Mouse (Mus musculus) midbrain, embryonic 16.5 days (tissue): ENCODE measurements around the gene Tuba8. TPM values are rescaled to one million over a fixed set of nuclear protein-coding genes. Genes with fewer than 3 reads are reported as not detected.

Experiments used
- ATAC-seq: fragments of 200-750 bp; cut with Nextera tagmentation; 2 replicates; pipeline ENCODE4 v1.8.0; 2017; ENCODE audit warnings: moderate TSS enrichment
- H3K27ac ChIP-seq: fragments of 300-500 bp; sonication (generic); 2 replicates; pipeline ENCODE4 v1.5.1; 2014; ENCODE audit warnings: mild to moderate bottlenecking, low read length, mixed read lengths
- H3K27me3 ChIP-seq: fragments of 300-500 bp; sonication (generic); 2 replicates; pipeline ENCODE4 v1.6.1; 2014; ENCODE audit warnings: low read depth, low read length, mixed read lengths; ENCODE audit not compliant: control insufficient read depth, insufficient read depth
- H3K36me3 ChIP-seq: fragments of 300-500 bp; sonication (generic); 2 replicates; pipeline ENCODE4 v1.6.1; 2014; ENCODE audit warnings: mild to moderate bottlenecking, low read length, moderate library complexity, mixed read lengths; ENCODE audit not compliant: control insufficient read depth, insufficient read depth
- H3K4me1 ChIP-seq: fragments of 300-500 bp; sonication (generic); 2 replicates; pipeline ENCODE4 v1.6.1; 2014; ENCODE audit warnings: mild to moderate bottlenecking, low read length, mixed read lengths; ENCODE audit not compliant: control insufficient read depth, insufficient read depth
- H3K4me2 ChIP-seq: fragments of 300-500 bp; sonication (generic); 2 replicates; pipeline ENCODE4 v1.6.1; 2014; ENCODE audit warnings: mild to moderate bottlenecking, low read length, mixed read lengths
- H3K4me3 ChIP-seq: fragments of 300-500 bp; sonication (generic); 2 replicates; pipeline ENCODE4 v1.5.1; 2014; ENCODE audit warnings: low read depth, mild to moderate bottlenecking, low read length, moderate library complexity, mixed read lengths
- H3K9ac ChIP-seq: fragments of 300-500 bp; sonication (generic); 2 replicates; pipeline ENCODE4 v1.6.1; 2014; ENCODE audit warnings: low read depth, low read length, mixed read lengths
- H3K9me3 ChIP-seq: fragments of 300-500 bp; sonication (generic); replicated peaks from 2 replicates; pipeline ENCODE4 v1.6.1; 2014; ENCODE audit warnings: mild to moderate bottlenecking, low read length, mixed read lengths; ENCODE audit not compliant: control insufficient read depth, poor library complexity, severe bottlenecking
- WGBS: fragments of 180-500 bp; shearing (Covaris S2); extraction: QIAGEN DNeasy Blood & Tissue Kit; methylation state at CpG from one replicate; pipeline ENCODE4 v1.1.7; 2014; 5-methylcytosine and 5-hydroxymethylcytosine counted together
- polyA plus RNA-seq: library from polyadenylated mRNA; unstranded; fragments of >200 nt; fragmentation: Nextera tagmentation; extraction: Ambion mirVana; gene quantifications from 2 replicates; pipeline ENCODE4 v1.2.1, GENCODE M21; 2015

Gene Tuba8
- polyA plus RNA-seq, 1 experiment from 2014 or later, result 1.3 TPM

GRCm38 (mm10) chr6:121261233-121261632 lies 50.7 kb downstream of the Tuba8 start:
- no peak overlapping the region for H3K9ac ChIP-seq
- WGBS, result 89% methylated on average over 8 of the region's 8 CpGs
- no peaks in the 10 kb centered on the region for H3K36me3 ChIP-seq
- H3K4me1 ChIP-seq, result no peaks in the 10 kb centered on the region
- no peak overlapping the region for H3K4me3 ChIP-seq
- no peak overlapping the region for H3K4me2 ChIP-seq
- no peaks in the 10 kb centered on the region for H3K27me3 ChIP-seq
- ATAC-seq, result no peak
- H3K27ac ChIP-seq, result no peak overlapping the region
- H3K9me3 ChIP-seq, result 0 out of 2 replicates have a peak, but pooled peaks cover 4% of the 10 kb centered on the region

- Histone ChIP-seq H3K36me3 (no peaks in the 10 kb centered on the region), H3K4me2 (no peak overlapping the region), H3K27me3 (no peaks in the 10 kb centered on the region), H3K27ac (no peak overlapping the region), H3K4me1 (no peaks in the 10 kb centered on the region), H3K4me3 (no peak overlapping the region), H3K9ac (no peak overlapping the region), H3K9me3 (0 out of 2 replicates have a peak, but pooled peaks cover 4% of the 10 kb centered on the region)
- no peak for ATAC-seq
- 92% methylated on average over 10 of the region's 10 CpGs for WGBS
Measured at GRCm38 (mm10) chr6:121262004-121262403, 51.5 kb downstream of the Tuba8 start.

- H3K36me3 ChIP-seq, result no peaks in the 10 kb centered on the region
- H3K4me1 ChIP-seq, result no peaks in the 10 kb centered on the region
- H3K27ac ChIP-seq, result no peak overlapping the region
- H3K9me3 ChIP-seq, result 0 out of 2 replicates have a peak, but pooled peaks cover 3% of the 10 kb centered on the region
- H3K27me3 ChIP-seq, result no peaks in the 10 kb centered on the region
- ATAC-seq, result no peak
- H3K4me2 ChIP-seq, result no peak overlapping the region
- no peak overlapping the region for H3K4me3 ChIP-seq
- WGBS, result 90% methylated on average over 11 of the region's 11 CpGs
- H3K9ac ChIP-seq, result no peak overlapping the region
Measured at GRCm38 (mm10) chr6:121262496-121262895, 52.0 kb downstream of the Tuba8 start.

GRCm38 (mm10) chr6:121270156-121270555 lies 59.7 kb downstream of the Tuba8 start:
- Histone ChIP-seq H3K9me3 (no peaks in the 10 kb centered on the region), H3K4me2 (no peak overlapping the region), H3K4me1 (no peaks in the 10 kb centered on the region), H3K4me3 (no peak overlapping the region), H3K27ac (no peak overlapping the region), H3K27me3 (no peaks in the 10 kb centered on the region), H3K9ac (no peak overlapping the region), H3K36me3 (no peaks in the 10 kb centered on the region)
- 81% methylated on average over 6 of the region's 6 CpGs for WGBS
- no peak for ATAC-seq

- no peak overlapping the region for H3K9ac ChIP-seq
- WGBS, result 16% methylated on average over 4 of the region's 4 CpGs
- no peaks in the 10 kb centered on the region for H3K9me3 ChIP-seq
- H3K4me2 ChIP-seq, result no peak overlapping the region; the same call in 1 of the 2 replicates
- no peaks in the 10 kb centered on the region for H3K36me3 ChIP-seq
- no peaks in the 10 kb centered on the region for H3K27me3 ChIP-seq
- ATAC-seq, result peak; percentile 63; the same call in 1 of the 2 replicates
- H3K27ac ChIP-seq, result no peak overlapping the region; the same call in 1 of the 2 replicates
- no peak overlapping the region for H3K4me3 ChIP-seq
- H3K4me1 ChIP-seq, result no peaks in the 10 kb centered on the region
Measured at GRCm38 (mm10) chr6:121271707-121272074, 61.2 kb downstream of the Tuba8 start.

GRCm38 (mm10) chr6:121272075-121272800 lies 61.7 kb downstream of the Tuba8 start:
- H3K4me3 ChIP-seq, result peak overlapping the region; percentile 36
- H3K4me1 ChIP-seq, result no peaks in the 10 kb centered on the region
- peak overlapping the region; percentile 54 for H3K27ac ChIP-seq
- WGBS, result 14% methylated on average over 17 of the region's 17 CpGs
- no peaks in the 10 kb centered on the region for H3K36me3 ChIP-seq
- H3K9me3 ChIP-seq, result no peaks in the 10 kb centered on the region
- ATAC-seq, result peak; percentile 93
- no peaks in the 10 kb centered on the region for H3K27me3 ChIP-seq
- H3K9ac ChIP-seq, result peak overlapping the region; percentile 10; the same call in 1 of the 2 replicates
- H3K4me2 ChIP-seq, result peak overlapping the region; percentile 54

GRCm38 (mm10) chr6:121274356-121274755 lies 63.9 kb downstream of the Tuba8 start:
- H3K9me3 ChIP-seq, result no peaks in the 10 kb centered on the region
- no peak for ATAC-seq

More at GRCm38 (mm10) chr6:121274356-121274755, 63.9 kb downstream of the Tuba8 start:
- H3K36me3 ChIP-seq, result no peaks in the 10 kb centered on the region
- 87% methylated on average over 3 of the region's 3 CpGs for WGBS
- H3K4me2 ChIP-seq, result no peak overlapping the region
- H3K9ac ChIP-seq, result no peak overlapping the region
- H3K27ac ChIP-seq, result no peak overlapping the region
- H3K4me1 ChIP-seq, result no peaks in the 10 kb centered on the region
- no peak overlapping the region for H3K4me3 ChIP-seq
- no peaks in the 10 kb centered on the region for H3K27me3 ChIP-seq

Other genes starting within 250 kb of the Tuba8 start
- 37.0 and 43.2 TPM in 2 replicates for gene Mical3, start 79.7 kb upstream of the Tuba8 start, polyA plus RNA-seq
- 17.6 and 18.6 TPM in 2 replicates for gene Pex26, start 27.0 kb upstream of the Tuba8 start, polyA plus RNA-seq
- 1.5 and 1.6 TPM in 2 replicates for gene Usp18, start 35.2 kb downstream of the Tuba8 start, polyA plus RNA-seq
- 35.3 and 39.9 TPM in 2 replicates for gene Slc6a13, start 89.5 kb downstream of the Tuba8 start, polyA plus RNA-seq
- 1.6 and 1.7 TPM in 2 replicates for gene Slc6a12, start 132.4 kb downstream of the Tuba8 start, polyA plus RNA-seq